Mouse (Mus musculus) E14TG2a.4 (cell line): ENCODE measurements around the gene Foxm1.

Experiments
- CTCF ChIP-seq: conservative IDR thresholded peaks from 2 replicates; pipeline ENCODE4 v1.5.1; 2014; ENCODE audit warnings: low read length
- NANOG ChIP-seq: IDR thresholded peaks from 2 replicates; pipeline ENCODE4 v1.6.1; 2014; ENCODE audit warnings: borderline replicate concordance, low read length, mixed read lengths

GRCm38 (mm10) chr6:128421036-128421435 is 58.3 kb downstream of the Foxm1 start:
- TF ChIP-seq CTCF, result no peak
- TF ChIP-seq NANOG, result no peak
